Mouse (Mus musculus) Muller cell, postnatal 12 days (primary cell): ENCODE data around the gene Ncbp1.

Experiments
- DNase-seq: peaks from one replicate; pipeline ENCODE4 v3.0.0-alpha.2; 2015; ENCODE audit errors: inconsistent ontology term

Ncbp1 gene

GRCm38 (mm10) chr4:46138287-46139222 lies at the start of gene Ncbp1, which contains the start of gene Tstd2:
Ncbp1 (plus strand) TSS chr4:46138613.
Tstd2 (minus strand) TSS chr4:46138694.
- DNase-seq: peak; percentile 99

- DNase-seq: peak; percentile 72
These were observed 48.8 kb upstream of the Ncbp1 start for GRCm38 (mm10) chr4:46089524-46090125.

GRCm38 (mm10) chr4:46092429-46093076 lies 45.9 kb upstream of the Ncbp1 start:
- peak; percentile 87 for DNase-seq

- peak; percentile 94 for DNase-seq
These were observed 43.2 kb upstream of the Ncbp1 start for GRCm38 (mm10) chr4:46094916-46095825.

DNA sequence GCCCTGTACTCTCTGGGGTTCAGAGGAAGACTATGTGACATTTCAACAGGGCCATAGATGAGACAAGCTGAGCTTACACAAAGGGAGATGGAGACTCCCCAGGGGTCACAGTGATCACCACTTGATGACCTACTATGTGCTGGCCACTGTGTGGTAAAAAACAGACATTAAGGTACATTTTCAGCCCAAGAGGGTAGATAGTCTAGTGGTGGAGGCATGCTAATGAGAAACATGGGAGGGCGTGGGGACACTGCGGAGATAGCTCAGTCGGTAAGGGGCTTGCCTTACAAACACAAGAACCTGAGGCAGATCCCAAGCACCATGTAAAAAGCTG lies 42.6 kb upstream of the Ncbp1 start:
- no peak for DNase-seq

DNA sequence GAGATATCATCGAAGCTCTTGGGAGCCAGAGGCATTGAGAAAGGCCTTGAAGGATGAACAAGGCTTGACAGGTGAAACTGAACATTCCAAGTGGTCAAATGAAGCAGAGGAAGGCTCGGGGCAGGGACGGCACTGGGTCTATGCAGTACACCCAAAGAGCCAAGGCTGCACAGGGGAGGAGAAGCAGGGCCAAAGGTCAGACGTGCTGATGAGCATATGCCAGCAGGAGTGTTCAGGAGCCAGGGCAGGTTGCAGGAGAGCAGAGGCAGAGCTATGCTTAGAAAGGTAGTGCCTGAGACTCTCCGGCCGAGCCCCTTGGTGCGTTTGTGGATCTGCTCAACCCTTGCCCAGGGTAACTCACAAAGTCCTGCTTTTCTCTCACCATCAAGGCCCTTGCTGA lies 41.9 kb upstream of the Ncbp1 start:
- DNase-seq: no peak

- DNase-seq: no peak
These were observed 40.8 kb upstream of the Ncbp1 start for GRCm38 (mm10) chr4:46097591-46097990.

GRCm38 (mm10) chr4:46099132-46099531 lies 39.3 kb upstream of the Ncbp1 start:
- DNase-seq: no peak

DNA sequence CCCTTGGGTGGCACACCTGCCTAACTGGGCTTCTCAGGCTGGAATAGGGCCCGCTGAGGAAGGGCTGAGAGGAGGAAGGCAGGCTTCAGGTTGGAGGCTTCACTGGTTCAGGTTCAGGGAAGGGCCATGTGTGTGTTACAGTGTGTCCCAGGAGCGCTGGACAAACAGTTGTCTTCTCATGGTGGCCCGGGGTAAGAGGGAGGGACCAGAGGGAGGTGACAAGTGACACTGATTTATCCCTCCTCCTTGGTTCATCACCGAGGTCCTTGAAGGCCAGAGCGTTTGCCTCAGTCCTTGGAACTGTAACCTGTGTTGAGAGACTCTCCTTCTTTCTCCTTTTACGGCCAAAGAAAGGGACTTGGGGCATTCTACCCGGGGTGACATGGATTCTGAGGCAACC lies 37.9 kb upstream of the Ncbp1 start:
- no peak for DNase-seq

DNA sequence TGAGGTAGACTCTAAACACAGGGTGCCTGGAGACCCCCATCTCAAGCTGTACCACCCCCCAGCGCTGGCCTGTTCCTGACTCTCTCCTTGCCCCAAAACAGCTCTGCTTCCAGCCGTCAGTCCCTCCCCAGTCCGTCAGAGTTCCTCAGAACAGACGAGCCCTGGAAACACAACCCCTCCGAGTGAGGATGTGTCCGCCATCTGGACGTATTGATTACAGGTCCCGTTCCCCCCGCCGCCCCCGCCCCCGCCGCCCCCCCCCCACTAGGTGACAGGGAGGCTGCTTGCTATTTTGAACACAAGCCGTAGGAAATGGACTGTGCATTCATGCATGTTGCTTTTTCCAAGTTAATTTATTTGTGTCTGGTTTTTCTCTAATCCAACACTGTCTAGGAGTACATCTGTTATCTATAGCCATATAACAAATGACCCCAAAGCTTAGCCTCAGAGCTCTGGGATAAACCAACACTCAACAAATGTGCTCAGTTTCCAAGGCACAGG lies 37.2 kb upstream of the Ncbp1 start:
- no peak for DNase-seq

DNA sequence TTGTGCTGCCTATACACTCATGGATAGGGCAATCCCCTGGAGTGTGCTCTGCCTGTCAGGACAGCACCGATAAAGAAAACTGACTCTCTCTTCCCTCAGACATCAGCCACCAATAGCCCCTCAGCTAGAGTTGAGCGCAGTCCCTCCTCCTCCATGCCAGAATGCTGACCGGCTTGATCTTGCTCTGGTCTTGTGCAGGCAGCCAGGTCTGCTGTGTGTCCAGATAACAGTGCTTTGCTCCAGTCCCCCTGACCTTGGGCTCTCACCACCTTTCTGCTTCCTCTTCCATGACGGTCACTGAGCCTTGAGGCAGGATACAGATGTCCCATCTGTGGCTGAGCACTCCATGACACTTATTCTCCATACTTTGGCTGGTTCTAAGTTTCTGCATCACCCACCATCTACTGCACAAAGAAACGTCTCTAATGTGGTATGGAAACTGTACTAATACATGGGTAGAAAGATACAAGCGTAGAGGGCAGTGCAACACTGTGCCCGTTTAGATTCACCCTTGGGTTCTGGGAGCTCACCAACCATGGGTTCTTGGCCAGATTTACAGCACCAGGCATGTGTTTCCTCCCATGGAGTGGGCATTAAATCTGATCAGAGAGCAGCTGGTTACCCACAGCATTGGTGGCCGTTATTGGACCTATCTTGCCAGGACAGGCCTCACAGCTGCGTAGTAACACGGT lies 36.2 kb upstream of the Ncbp1 start:
- no peak for DNase-seq

DNA sequence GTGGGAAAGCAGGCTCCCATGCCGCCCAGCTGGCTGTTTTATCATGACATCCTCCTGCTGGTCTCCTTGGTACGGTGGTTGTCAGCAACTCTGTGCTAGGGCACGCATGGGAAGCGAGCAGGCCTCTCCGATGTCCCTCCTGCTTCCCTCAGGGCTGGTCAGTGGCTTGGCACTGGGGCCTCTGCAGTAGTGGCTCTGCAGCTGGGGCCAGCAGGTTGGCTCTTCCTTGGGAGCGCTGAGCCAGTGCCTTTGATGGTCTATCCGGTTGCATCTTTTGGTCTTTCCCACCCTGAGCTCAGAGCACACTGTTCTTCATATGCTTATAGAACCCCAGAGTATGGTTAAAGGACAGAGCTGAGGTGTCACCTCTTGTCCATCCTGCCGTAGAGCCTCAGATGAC lies 28.3 kb upstream of the Ncbp1 start:
- no peak for DNase-seq

GRCm38 (mm10) chr4:46111361-46111760 lies 27.1 kb upstream of the Ncbp1 start:
- DNase-seq: no peak

DNA sequence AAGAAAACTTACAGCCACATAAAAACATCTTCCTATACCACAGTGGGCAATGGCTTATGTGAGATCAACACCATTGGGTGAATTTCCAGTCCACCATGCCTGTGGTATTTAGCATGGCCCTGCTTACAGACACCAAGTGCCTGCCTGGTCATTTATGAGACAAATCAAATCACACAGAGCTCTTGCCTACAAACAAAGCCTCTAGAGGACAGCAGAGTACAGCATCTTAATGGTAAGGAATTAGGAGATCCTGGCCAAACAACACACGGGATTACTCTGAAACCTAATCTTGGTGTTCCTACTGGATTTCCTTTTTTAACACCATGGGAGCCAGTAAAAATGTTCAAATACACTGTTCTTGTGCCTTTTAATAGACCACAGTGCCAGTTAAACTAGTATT lies 23.1 kb upstream of the Ncbp1 start:
- no peak for DNase-seq

DNA sequence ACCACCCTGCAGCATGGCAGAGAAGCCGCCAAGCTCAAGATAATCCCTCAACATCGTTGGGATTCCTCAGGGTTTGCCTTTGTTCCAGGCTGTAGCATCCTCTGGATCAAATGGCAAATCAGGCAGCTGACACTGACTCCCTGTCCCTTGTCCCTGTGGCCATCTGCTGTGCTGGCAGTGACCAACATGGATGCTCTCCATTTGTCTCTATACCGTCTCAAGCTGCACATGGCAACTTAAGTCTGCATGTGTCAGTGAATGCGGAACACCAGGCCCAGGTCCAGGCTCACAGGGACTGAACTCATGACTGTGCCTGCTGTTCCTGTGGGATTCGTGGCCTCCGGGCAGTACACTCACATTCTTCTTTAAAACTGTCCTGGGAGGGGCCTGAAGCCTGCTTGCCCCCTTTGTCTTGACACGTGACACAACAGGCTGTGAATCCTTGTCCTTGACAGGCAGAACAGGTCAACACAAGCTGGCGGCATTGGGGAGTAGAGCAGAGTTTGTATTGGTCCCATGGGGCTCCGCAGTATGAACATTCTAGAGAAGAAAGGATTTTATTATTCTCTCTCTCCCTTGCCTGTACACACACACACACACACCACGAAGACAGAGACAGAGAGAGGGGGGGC lies 21.8 kb upstream of the Ncbp1 start:
- no peak for DNase-seq

- no peak for DNase-seq
These were observed 20.9 kb upstream of the Ncbp1 start for GRCm38 (mm10) chr4:46117536-46117935.

GRCm38 (mm10) chr4:46119514-46120094 lies 18.8 kb upstream of the Ncbp1 start:
- DNase-seq: no peak

GRCm38 (mm10) chr4:46120767-46121166 lies 17.6 kb upstream of the Ncbp1 start:
- no peak for DNase-seq

GRCm38 (mm10) chr4:46123358-46123757 lies 15.1 kb upstream of the Ncbp1 start:
- peak; percentile 30 for DNase-seq

- peak; percentile 65 for DNase-seq
These were observed 11.9 kb upstream of the Ncbp1 start for GRCm38 (mm10) chr4:46126541-46126940.
